Mouse (Mus musculus): ENCODE results near the gene Dgkb.

Gene Dgkb

GRCm38 (mm10) chr12:37817426-37817825, at the start of gene Dgkb:
Gene Dgkb (plus strand): TSS chr12:37817726.
- in situ Hi-C loops (cut with MseI, MboI), result no loop called here

DNA sequence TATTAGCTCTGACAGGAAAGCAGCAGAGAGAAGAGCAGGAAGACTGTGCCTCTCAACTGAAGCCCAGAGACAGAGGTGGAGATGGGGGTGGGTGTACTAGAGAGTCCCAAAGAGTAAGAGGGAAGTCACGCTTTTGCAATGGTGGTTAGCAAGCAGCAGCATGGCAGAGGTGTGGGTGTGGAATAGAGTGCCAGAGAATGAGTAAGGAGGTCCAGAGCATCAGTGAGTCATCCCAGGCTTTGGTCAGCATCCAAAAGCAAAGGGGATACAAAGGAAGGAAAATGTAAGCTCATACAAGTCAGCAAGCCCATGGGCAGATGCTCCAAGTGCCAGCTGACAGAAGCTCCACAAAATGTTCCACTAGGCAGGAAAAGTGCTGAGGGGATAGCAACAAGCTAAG, 47.7 kb upstream of the Dgkb start:
- in situ Hi-C loops (cut with MseI, MboI), result loop anchor here (5.0 to 10.0 kb wide), 2 partner anchors 342 to 345 kb away; no protein-coding TSS in a partner anchor

DNA sequence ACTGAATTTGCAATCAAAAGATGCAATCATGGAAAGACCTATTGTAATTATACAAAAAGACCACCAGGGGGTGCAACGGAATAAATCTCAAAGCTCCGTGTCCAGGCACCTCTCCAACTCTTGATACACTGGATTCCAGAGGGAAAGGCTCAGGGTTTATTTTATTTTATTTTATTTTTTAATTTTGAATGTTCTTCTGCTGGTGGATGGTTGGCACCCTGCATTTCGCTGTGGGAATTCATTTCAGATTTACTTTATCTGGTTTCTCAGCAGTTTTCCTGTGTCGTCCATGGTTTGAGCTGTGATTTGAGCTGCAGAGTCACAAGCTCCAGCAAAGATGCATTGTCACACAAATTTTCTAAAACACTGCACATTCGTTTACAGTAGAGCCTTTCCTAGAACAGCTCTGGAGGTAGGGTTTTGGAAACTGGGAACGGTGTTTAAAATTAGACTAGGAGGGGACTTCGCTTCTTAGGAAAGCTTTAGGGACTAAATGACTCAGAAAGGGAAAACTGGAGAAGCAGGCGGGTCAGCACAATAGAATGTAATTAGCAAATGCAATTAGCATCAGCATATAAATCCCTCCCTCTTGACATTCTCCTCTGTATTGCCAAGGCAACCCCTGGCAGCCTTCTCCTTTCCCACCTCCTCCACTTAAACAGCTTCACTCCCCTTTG, 43.7 kb upstream of the Dgkb start:
- in situ Hi-C loops (cut with MseI, MboI), result loop anchor here in 1 of 2 experiments (5.0 kb wide), 1 partner anchor 338 kb away; no protein-coding TSS in a partner anchor

DNA sequence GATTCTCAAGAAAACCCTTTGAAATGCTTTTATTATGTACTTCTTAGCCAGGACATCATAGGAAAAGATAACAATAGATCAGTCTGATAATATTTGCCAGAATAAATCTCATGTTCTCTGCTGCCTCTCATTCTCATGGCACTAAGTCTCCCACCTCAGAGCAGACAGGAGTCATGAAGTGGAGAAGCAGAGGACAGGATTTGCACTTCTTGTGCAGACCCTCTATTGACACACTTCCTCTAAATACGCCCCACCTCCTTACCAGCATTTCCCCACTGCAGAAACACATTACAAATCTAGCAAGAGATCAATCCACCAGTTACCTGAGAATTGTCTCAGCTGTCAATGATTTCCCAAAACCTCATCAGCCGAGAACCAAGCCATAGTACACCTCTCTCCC, 42.9 kb upstream of the Dgkb start:
- in situ Hi-C loops (cut with MseI, MboI), result loop anchor here in 1 of 2 experiments (5.0 kb wide), 1 partner anchor 338 kb away; no protein-coding TSS in a partner anchor

DNA sequence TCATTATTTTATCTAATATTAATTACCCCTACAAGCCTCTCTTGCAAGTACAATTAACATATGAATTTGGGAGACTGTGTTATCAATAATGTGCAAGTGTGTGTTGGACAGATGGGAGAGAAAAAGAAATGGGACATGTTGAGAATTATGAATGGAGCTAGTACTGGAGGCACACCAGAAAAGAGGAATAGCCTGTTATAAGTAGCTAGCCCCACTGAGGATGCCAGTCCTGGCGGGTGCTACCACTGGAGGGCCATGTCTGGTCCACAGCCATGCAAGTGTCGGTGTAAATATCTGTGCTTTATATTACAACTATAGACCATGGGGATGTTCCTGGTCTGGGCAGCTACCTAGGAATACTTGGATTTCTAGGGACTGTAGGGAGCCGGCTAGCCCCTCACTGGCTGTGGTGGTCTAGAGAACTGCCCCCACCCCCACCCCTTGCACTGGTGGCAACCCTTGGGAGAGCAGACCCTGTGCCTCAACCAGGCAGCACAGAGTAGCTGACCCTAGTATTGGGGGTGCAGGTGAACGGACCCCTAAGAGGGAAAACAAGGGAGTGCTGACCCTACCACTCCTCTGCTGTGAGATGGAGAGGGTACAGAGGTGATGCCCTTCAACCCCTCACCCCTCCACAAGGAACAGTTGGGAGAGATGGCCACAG, 21.1 kb upstream of the Dgkb start:
- in situ Hi-C loops (cut with MseI, MboI), result no loop called here

DNA sequence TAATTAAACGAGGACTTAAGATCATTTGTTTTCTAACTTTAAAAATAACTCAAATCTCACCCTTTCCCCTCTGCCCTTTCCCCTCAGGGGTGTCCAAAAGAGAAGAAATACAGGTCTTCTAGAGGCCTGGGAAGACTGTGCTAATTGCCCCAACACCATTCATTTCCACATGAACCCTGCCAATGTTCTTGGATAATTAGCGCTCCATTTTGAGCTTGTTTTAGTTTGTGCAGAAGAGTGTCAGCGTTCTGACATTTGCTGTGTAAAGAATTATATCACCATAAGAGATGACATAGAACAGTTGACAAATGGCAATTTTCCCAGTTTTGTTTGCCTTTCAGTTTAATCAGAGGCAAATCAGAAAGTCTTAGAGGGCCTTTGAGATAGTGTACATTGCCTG, 3.4 kb upstream of the Dgkb start:
- in situ Hi-C loops (cut with MseI, MboI), result no loop called here

DNA sequence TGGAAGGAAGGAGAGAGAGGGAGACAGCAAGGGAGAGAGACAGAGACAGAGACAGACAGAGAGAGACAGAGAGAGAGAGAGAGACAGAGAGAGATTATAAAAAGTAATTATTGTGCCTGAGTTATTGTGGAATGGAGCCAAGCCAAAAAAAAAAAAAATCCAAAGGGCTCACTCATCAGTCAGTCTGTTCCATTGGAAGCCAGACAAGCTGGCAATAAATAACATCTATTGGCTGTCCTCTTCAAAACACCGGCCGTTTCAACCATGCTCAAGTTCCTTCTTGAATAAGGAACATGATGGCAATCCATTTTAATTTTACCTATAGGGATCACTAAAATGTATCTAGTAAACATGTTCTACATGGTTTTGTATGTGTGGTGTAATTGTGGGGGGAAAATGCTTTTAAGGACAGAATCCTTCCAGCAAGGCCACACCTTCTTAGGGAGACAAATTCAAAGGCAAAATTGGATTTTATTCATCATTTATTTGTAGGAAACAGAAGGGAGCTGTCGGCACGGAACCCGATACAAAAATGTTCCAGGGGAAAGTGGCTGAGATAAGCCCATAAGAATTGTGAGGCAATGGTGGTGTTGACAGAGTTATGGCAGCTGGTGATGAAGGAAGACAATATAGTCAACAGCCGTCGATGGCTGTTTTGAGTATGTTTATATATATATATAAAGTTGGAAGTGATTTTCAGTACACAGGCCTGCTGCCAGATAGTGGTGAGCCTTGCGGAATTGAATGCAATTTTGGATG, 3.7 kb downstream of the Dgkb start:
- in situ Hi-C loops (cut with MseI, MboI), result no loop called here

DNA sequence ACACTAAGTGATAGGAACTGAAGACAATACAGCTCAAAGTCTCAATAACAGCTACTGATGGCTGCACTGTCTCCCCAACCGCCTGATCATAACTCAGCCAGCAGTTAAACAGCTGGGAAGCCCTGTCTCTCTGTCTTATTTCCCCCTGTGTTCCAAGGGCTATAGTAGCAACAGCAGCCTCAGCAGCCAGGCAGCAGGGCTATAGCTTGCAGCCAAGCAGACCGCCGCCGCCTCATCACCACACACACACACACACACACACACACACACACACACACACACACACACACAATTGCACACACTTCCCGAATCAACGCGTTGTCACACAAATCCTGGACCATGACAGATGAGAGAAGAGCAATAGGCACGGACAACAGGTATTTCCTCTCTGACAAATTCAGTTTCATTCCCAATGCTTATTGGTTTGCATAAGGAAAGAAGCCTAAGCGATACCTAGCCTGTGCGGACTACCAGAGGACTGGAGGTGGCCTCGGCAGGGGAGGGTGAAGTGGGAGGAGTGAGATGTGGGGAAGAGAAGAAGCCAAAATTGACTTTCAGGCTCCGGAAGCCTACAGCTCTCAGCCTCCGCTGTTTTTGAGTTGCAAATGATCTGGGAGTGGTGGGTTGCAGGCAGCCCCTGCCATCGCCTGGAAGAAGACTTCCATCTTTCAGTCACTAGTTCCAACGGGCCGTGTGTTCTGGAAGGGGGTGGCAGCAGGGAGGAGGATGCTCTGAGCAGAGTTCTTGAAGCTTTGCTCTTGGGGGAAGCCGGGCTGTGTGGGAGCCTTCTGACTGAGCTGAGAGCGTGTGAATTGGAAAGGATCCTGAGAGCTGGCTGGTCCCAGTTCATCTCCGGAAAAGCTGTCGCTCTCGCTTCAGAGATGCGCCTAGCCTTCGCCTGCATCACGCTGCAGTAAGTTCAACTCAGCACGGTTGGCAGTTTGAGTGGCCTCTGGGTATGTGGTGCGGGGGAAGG, 62.8 kb downstream of the Dgkb start:
- in situ Hi-C loops (cut with MseI, MboI), result no loop called here

- in situ Hi-C loops (cut with MseI, MboI), result no loop called here
Measured at GRCm38 (mm10) chr12:37881376-37881775, 63.9 kb downstream of the Dgkb start.

DNA sequence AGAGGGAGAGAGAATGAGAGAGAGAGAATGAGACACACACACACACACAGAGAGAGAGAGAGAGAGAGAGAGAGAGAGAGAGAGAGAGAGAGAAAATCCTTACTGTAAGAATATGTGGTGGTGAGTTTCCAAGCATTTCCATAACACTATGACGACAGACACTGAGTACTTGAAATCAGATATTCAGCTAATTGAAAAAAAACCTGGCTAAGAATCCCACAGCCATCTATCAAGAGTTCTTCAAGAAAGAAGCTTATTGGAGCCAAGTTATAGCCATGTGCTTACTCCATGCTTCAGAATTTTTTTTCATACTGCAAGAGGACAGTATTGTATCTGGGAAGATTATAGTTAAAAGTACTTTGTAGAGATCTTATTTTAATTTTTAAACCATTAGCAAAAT, 65.3 kb downstream of the Dgkb start:
- in situ Hi-C loops (cut with MseI, MboI), result no loop called here

DNA sequence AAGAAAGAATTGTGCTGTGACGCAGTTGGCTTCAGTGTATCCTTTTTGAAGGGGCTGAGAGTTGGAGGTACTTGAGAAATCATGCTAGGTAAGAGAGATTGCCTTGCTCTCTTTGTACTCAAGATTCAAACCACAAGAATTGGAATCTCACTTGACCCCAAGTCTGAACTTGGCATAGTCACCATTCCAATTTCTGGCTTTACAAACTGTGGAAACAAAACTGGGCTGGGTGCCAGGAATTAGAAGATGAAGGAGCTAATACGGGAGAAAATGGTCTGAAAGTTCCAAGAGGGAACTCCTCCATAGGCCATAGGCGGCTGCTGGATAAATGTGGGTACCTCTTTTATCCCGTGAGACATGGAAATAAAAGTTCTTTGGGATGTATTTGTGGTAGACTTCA, 66.3 kb downstream of the Dgkb start:
- in situ Hi-C loops (cut with MseI, MboI), result no loop called here

GRCm38 (mm10) chr12:37888591-37888990, 71.1 kb downstream of the Dgkb start:
- in situ Hi-C loops (cut with MseI, MboI), result no loop called here

- in situ Hi-C loops (cut with MseI, MboI), result no loop called here
Measured at GRCm38 (mm10) chr12:37889431-37889830, 71.9 kb downstream of the Dgkb start.

GRCm38 (mm10) chr12:37891336-37891735, 73.8 kb downstream of the Dgkb start:
- in situ Hi-C loops (cut with MseI, MboI), result no loop called here

DNA sequence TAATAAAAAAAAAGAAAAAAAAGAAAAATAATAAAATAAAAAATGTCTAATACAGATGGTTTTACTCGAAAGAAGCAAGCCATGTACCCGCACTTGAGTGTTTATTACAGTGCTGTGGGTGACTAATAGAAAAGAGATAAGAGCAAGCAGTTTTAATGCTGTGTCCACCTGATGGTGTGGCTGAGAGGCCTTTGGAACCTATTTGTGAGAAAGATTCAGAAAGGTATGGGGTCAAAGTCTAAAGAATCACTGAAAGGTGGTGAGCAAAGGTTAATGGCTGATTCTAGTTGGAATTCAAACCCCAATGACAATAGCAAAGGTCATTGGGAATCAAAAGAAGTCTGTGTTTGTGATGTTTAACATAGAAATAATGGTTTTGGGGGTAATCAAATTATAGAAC, 124.6 kb downstream of the Dgkb start:
- in situ Hi-C loops (cut with MseI, MboI), result no loop called here

GRCm38 (mm10) chr12:37956193-37956592, 138.7 kb downstream of the Dgkb start:
- in situ Hi-C loops (cut with MseI, MboI), result no loop called here

GRCm38 (mm10) chr12:37971482-37971881, 154.0 kb downstream of the Dgkb start:
- in situ Hi-C loops (cut with MseI, MboI), result no loop called here

DNA sequence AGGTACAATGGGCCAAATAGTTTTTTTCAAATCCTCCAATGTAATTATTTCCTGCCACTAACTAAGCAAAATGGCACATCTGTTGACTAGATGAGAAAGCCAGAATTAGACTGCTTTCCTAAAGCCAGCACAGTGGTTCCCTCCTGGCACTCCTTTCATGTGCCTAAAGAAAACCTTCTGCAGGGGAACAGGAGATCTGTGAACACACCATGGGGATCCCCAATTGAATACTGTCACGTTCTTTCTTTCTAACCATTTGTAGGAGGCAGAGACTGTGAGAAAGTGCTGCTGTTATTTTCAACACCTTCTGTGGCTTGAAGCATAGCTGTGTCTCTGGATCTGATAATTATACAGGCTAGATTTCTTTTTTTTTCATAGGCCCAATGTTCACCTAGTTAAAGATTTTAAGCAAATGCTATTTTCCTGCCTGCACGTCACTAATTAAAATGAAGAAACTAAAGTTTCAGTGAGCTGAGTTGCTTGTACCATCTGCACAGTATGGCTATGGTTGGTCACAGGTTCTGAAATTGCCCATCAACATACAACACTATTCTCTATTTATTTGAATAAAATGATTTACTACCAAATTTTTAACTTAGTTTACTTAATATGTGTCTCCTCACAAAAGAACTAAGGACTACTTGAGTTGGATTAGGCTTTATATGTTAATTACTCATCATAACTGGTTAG, 161.1 kb downstream of the Dgkb start:
- in situ Hi-C loops (cut with MseI, MboI), result no loop called here

GRCm38 (mm10) chr12:37985352-37985751, 167.8 kb downstream of the Dgkb start:
- in situ Hi-C loops (cut with MseI, MboI), result no loop called here

- in situ Hi-C loops (cut with MseI, MboI), result no loop called here
Measured at GRCm38 (mm10) chr12:37988066-37988591, 170.6 kb downstream of the Dgkb start.
